Mouse (Mus musculus) A20 (cell line): ENCODE data around the gene Sh3pxd2a.

ENCODE experiments used
- DNase-seq: peaks from one replicate; pipeline ENCODE4 v3.0.0-alpha.2; 2011; ENCODE audit warnings: low read depth, low spot score

The Sh3pxd2a gene

GRCm38 (mm10) chr19:47439726-47440434 lies 24.3 kb downstream of the Sh3pxd2a start:
- DNase-seq: no peak

- no peak for DNase-seq
These were observed 25.8 kb downstream of the Sh3pxd2a start for GRCm38 (mm10) chr19:47438445-47438844.

GRCm38 (mm10) chr19:47437040-47437439 lies 27.2 kb downstream of the Sh3pxd2a start:
- DNase-seq: no peak

GRCm38 (mm10) chr19:47436236-47436635 lies 28.0 kb downstream of the Sh3pxd2a start:
- no peak for DNase-seq

- DNase-seq: no peak
These were observed 29.5 kb downstream of the Sh3pxd2a start for GRCm38 (mm10) chr19:47434655-47435054.

- no peak for DNase-seq
These were observed 31.9 kb downstream of the Sh3pxd2a start for GRCm38 (mm10) chr19:47432339-47432738.

- DNase-seq: no peak
These were observed 32.8 kb downstream of the Sh3pxd2a start for GRCm38 (mm10) chr19:47431189-47431931.

- no peak for DNase-seq
These were observed 34.0 kb downstream of the Sh3pxd2a start for GRCm38 (mm10) chr19:47430160-47430559.

GRCm38 (mm10) chr19:47429245-47429644 lies 35.0 kb downstream of the Sh3pxd2a start:
- DNase-seq: no peak

GRCm38 (mm10) chr19:47428794-47429193 lies 35.4 kb downstream of the Sh3pxd2a start:
- DNase-seq: no peak

GRCm38 (mm10) chr19:47427841-47428789 lies 36.1 kb downstream of the Sh3pxd2a start:
- no peak for DNase-seq

- no peak for DNase-seq
These were observed 40.6 kb downstream of the Sh3pxd2a start for GRCm38 (mm10) chr19:47423632-47424031.

- DNase-seq: no peak
These were observed 42.9 kb downstream of the Sh3pxd2a start for GRCm38 (mm10) chr19:47421128-47421898.

- no peak for DNase-seq
These were observed 43.7 kb downstream of the Sh3pxd2a start for GRCm38 (mm10) chr19:47420539-47420938.

GRCm38 (mm10) chr19:47419208-47419607 lies 45.0 kb downstream of the Sh3pxd2a start:
- DNase-seq: no peak

- DNase-seq: no peak
These were observed 48.0 kb downstream of the Sh3pxd2a start for GRCm38 (mm10) chr19:47416161-47416560.

GRCm38 (mm10) chr19:47414142-47414905 lies 49.9 kb downstream of the Sh3pxd2a start:
- DNase-seq: no peak

- DNase-seq: no peak
These were observed 50.7 kb downstream of the Sh3pxd2a start for GRCm38 (mm10) chr19:47413458-47414005.

- no peak for DNase-seq
These were observed 51.5 kb downstream of the Sh3pxd2a start for GRCm38 (mm10) chr19:47412566-47413248.
